Mouse (Mus musculus) fat pad, adult 2 months (tissue): Measurements from ENCODE around the gene Bcl2l15.
A peak's percentile ranks its signal among the peaks of the same experiment; 100 is the strongest.
"Not testable (repeated sequence)": the region's sequence is repeated elsewhere in the genome, so short reads cannot be mapped to it uniquely, and the experiment has no call there.

Experiments used
- DNase-seq: peaks from one replicate; pipeline ENCODE4 v3.0.0-alpha.2; 2011; ENCODE audit warnings: low read depth, low spot score; ENCODE audit errors: extremely low read depth

Gene Bcl2l15

DNA sequence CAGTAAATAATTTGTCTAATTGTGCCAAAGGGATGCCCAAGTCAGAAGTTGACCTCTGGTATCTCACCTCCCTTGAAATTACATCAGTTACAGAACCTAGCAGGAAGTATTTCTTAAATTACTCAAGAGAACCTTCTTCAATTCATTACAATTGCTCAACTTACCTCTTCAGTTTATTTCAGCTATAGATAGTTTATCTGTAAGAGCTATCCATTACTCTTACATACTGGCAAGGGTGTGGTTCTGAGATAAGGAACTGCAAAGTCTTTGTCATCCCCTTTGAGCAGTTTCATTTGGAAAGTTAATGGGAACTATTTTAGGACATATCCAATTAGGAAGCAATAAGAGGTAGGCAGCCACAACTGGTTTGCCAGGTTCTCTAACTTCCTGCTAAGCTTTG, at the start of gene Bcl2l15:
TSS of gene Bcl2l15 (plus strand) at position 176 of the 400 bp plus-strand sequence.
- no peak for DNase-seq

DNA sequence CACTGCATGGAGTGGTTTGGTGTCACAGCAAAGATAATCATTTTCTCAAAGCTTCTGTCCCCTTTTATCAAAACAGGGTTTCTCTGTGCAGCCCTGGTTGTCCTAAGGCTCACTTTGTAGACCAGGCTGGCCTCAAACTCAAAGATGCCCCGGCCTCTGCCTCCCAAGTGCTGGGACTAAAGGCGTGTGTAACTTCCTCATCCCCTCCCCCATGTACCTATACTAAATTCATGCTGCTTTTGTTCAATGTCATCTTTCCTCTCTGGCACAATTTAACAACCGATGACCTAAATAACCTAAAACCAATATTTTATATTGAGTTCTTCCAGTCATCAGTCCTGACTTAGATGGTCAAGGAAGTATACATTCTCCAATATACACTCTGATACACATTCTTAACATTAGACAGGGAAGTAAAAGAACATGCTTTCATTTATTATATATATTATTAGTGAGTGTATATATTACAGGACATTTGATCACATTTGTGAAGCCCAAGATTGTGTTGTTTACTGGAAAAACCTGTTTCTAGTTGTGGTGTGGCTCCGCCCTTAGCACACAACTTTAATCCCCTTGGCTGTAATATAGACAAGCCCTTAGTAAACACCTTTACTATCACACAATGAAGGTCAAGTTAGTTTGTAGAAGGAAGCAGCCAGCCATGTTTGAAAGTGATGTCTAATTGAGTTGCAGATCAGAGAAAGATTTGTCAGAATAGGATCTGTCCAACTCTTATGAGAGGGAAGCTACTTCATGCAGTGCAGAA, 49.4 kb upstream of the Bcl2l15 start:
- no peak for DNase-seq

DNA sequence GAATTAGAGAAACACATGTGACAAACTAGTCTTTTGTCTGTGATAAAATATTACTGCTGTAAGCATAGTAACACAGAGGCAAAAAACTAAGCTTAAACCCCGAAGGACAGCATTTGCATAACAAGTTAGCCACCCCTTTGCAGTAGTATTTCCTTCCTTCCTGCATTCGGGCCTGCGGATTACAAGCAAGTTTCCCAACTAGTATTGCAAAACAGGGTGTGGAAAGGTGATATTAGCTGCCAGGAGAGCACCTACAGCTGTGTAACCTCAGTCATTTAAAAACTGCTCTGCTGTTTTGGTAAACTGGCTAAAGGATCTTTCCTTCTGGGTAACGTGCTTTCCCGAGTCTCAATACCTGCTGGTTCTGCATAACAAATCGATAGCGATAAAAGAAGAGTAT, 45.2 kb upstream of the Bcl2l15 start:
- DNase-seq, result peak; percentile 84

DNA sequence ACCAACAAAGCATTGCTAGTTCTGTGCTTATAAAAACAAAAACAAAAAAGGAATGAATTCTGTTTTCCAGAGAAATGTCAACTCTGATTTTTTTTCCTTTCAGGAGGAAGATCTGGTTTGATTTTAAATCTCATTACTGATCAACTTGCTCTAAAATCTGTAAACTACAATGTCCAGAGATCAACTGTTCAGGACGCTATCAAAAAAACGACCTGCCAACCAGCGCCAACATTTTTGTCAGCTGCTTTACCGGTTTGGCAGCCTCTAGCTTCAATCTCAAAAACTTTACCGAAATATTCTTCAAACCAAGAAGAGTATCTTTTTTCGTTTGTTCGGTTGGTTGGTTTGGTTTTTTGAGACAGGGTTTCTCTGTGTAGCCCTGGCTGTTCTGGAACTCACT, 43.3 kb upstream of the Bcl2l15 start:
- DNase-seq, result no peak

DNA sequence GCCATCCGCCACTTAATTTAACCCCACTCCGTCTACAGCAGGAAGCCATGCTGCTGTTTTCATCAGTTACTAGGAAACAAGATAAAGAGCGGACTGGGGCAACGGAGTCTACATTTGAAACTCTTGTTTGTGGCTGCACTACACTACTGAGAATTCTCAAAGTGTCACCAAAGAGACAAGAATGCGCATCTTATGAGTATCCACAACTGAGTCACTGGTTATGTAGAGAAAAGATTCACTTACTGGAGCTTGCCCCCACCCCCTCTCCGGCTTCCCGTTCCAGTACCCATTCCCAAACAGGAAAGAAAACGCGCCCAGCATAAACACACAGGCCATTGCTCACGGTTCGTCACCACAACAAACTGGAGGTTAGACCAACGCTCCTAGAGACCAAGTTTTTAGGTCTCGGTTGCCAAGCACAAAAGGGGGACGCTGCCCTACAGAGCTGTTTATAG, 42.5 kb upstream of the Bcl2l15 start:
- no peak for DNase-seq

DNA sequence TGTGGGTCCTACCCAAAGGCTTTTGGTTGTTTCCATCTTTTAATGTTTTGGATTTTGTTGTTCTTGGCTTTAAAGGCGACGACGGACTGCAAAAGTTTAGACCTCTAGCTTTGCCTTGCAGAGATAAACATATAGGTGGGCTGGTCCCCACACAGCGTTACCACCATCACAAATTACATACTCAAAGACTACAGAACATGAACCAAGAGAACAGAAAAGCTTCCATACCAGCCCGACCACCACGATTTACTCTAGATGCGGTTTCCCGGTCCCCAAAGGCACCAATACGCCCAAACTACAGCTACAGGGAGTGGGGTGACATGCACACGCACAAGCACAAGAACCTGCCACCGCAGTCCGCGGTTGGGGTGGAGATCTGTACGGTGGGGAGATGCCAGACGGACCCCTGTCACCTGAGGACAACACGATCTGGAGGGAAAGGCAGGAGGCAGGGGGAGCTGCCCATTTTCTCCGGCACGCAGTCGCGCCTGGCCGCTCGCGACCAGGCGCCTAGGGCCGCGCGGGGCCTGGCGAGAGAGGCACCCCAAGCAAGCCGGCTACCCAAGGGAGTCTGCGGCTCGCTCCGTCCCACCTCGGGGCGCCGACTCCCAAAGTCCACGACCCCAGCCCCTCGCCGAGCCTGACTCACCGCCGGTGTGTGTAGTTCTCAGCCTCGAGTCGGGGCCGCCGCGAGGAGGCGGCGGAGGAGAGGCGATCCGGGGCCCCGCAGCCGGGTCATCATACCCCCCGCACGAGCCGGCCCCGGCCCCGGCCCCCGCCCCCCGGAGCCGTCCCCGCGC, 41.9 kb upstream of the Bcl2l15 start:
- no peak for DNase-seq

DNA sequence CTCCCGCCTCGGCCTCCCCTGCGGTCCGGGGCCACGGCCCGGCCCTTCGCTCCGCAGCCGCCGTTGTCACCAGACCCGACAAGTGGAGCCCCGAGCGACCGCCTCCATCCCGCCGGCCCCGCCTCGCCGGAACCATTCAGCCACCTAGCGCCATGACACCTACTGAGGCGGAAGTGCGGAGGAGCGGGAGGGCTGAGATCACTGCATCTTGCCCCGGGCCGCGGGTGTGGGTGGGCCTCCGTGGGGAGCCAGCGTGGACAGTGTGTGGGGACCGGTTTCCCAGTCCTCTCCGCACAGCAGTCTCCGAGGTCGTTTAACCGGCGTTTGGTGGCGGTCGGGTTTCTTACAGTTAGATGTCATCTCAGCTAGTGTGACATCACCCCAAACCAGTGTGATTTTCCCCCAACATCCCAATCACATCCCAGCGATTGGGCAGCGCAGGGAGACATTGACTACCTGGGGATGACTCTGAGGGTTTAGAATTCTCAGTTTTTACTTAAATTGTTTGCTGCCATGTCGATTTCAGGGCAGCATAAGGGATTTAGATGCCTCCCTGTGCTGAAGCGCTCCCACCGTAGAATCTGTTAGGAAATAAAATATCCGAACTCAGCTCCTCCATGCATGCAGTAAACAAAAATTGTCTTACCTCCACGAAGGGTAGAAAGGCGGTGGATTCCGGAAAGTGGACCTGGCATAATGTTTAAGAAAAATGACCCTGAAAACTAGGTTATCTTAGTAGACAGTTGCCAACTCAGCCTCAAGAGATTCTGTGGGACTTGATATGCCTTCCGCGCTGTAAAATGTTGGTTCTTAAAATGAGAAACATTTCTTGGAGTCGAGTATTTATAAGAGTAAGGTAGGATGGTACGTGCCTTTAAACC, 40.9 kb upstream of the Bcl2l15 start, which contains the start of gene Hipk1:
TSS of gene Hipk1 (minus strand) at position 334 of the 881 bp plus-strand sequence.
- no peak for DNase-seq

DNA sequence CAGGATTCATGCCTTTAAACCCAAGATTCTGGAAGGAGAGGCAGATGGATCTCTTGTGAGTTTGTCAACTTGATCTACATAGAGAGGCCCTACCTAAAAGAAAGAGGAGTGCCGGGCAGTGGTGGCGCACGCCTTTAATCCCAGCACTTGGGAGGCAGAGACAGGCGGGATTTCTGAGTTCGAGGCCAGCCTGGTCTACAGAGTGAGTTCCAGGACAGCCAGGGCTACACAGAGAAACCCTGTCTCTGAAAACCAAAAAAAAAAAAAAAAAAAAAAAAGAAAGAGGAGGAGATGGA, 40.3 kb upstream of the Bcl2l15 start:
- DNase-seq, result not testable (repeated sequence)

DNA sequence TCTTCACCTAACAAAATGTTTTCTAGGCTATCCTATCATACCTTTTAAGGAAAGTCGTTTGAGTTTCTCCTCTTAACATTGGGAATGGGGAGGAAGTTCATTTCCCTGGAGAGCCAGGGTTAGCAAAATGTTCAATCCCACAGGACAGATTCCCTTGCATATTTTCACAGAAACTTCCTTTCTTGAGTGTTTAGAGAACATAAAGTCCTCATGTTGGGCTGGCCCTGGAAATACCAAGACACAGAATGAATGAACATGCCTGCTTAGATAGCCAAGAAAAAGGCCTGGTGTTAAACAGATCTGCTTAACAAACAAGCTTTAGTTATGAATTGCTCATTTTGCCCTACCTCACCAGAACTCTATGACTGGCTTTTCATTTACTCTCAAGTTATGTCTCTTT, 39.8 kb upstream of the Bcl2l15 start:
- DNase-seq, result no peak

DNA sequence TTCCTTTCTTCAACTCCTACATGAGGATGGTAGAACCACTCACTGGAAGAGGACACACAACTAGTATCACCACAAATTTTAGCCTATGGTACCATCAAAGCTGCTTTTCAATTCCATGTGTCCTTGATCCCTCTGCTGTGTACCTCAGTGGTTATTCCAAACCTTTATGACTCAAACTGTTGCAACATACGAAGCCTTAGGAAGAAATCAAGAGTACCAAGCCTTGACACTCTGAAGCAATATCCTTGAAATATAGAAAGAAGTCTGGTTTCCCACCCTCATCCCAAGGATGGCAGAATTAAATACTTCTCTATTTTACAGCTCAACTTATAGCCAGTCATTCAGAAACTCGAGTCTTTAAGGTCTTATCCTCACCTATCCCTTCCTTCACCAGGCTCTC, 36.0 kb upstream of the Bcl2l15 start:
- no peak for DNase-seq

DNA sequence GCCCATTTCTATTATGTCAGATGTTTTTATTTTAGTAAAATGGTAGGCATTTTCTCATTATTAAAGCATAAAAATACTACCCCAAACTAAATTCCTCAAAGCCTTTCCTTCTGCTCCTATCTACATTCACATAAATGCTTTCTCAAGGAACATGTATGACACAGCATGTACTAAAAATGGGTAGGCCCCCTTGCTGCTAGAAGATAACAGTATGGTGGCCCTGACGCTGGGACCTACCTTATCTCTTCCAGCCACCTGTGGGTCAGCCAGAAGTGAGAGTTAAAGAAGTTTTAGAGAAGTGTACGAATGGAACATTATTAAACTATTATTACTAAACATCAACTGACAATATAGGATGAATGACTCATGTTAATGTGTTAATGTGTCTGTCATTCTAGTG, 32.9 kb upstream of the Bcl2l15 start:
- DNase-seq, result no peak

DNA sequence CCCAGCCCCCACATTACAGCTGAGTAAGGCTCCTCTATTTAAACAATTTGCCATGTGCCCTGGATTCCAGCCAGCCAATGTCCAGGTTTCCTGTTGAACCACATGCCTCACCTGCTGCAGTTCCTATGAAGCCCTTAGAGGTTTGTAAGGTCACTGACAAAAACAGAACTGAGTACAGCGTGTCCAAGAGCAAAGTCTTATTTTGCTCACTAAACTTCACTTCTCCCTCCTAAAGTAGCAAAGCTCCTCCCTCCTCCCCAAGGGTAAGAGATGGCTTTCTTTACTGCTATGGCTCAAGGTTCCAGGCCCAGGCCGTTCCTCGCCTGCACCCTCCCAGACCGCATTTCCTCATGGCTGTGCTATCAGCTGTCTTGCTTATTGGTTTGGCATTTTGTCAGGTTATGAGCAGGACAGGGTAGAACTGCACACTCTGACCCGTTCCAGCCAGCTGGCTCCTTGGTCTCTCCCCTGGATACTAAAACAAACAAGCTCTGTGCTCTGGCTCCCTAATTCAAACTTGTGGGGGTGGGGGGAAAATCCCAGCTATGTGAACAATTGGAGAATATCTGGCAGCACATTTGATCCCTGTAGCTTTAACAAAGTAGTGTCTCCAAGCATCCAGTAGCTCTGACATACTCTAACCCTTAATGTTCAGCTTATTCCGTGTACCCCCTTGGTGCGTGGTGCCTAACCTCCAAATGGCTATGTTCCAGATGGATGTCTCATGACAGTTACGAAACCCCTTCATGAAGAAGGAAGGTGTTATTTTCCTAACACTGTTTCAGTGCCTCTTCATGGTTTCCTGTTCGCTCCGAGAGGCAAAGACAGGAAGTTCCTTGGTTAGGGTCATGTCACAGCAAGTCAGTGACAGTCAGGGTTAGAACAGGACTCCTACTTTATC, 30.5 kb upstream of the Bcl2l15 start:
- DNase-seq, result peak; percentile 98

DNA sequence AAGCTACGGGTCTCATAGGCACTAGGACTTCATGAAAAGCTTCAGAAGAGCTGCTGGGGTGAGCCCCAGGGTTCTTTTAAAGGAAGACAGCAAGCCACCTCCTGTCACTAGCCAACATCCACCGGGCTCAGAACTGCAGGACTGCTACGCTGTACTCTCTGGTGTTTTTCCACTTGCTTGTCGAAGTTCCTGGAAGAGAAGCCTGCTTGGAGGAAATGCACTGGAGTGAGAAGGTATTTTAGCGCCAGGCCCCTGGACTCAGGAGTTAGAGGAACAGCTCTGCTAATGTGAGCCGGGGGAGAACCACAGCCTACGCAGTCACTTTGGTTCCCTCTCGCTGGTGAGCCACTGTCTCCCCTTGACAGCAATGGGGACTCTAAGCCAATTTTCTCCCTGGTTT, 29.5 kb upstream of the Bcl2l15 start:
- no peak for DNase-seq

DNA sequence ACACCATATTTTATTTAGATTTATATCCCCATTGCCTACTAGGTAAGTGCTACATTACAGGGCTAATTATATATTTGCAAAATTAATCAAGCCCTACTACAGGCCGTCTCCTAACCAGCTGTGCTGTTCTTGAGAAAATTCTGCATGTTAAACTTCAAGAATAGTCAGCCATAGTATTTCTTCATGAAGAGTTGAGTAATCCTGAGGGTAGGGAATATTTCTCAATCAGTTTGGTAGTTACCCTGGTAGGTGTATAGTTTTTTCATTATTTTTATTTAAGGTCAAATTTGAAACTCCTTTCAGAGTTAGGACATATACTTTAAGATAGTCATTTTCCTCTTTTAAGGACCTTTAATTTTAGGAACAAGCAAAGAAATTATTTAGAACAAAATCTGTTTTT, 26.7 kb upstream of the Bcl2l15 start:
- no peak for DNase-seq

DNA sequence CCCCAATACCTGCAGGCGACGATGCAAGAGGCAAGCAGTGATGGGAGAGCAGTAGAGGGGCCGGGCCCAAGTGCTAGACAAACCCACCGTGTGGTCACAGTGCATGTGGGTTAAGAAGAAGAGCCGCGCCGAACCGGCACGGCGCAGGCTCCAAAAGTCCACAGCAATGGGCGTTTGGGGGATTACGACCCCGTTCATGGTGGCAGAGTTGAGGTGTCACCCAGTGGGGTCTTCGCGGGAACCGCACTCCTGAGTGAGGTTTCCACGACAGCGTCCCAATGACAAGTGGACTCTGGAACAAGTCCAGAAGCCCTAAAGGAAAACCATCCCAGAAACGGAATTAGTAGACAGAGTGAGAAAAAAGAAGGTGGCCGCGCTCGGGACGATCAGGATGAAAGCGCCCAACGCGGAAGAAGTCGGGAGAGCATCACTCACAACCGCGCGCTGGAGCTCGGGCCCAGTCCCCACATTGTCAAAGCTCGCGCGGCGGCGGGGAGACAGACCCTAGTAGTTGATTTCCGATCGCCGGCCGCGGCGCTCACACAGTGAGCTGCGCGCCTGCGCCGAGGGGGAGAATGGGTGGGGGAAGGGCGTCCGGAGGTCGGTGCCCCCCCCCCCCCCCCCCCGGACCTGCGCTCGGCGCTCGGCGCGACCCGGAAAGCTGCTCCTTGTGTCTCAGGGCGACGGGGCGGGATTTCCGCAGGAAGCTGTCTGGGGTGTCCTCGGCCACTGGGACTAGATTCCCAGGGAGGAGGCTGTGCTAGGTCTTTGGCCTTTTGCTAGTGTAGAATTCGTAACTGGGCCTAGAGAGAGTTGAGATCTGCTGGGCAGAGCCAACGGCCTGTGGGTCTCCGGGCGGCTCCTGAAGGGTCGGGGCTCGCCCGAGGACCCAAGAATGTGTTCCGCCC, 23.3 kb upstream of the Bcl2l15 start, which contains the start of the genes Dclre1b, Ap4b1 and Gm43064:
TSS of gene Dclre1b (minus strand) at position 554 of the 908 bp plus-strand sequence.
TSS of gene Ap4b1 (plus strand) at position 630 of the 908 bp plus-strand sequence.
TSS of gene Gm43064 (plus strand) at position 683 of the 908 bp plus-strand sequence.
- DNase-seq, result no peak

DNA sequence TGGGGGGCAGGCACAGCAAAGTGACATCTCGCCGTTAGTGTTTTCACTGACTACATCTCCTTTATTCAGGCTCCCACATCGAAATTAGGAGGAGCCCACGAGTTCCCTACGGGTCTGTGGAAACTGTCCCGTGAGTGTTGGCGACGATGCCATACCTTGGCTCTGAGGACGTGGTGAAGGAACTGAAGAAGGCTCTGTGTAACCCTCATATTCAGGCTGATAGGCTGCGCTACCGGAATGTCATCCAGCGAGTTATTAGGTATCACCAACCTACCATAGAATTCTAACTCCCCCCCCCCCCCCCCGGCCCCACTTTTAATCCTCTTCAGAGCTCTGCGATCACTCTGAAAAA, 22.6 kb upstream of the Bcl2l15 start:
- DNase-seq, result no peak

DNA sequence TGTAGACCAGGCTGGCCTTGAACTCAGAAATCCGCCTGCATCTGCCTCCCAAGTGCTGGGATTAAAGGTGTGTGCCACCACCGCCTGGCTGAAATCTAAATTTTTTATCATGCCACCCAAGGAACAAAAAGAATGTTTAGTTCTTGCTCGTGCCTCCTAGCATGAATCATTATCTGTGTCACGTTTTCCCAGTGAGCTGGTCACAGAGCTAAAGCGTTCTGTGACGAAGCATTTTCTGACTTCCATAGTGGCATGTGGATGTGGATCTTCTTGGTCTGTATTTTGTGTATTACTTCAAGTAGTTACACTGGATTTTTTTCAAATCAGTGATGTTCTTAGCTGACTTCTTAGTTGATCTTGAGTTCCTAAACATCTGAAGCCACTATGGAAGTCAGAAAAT, 21.4 kb upstream of the Bcl2l15 start:
- DNase-seq, result no peak

DNA sequence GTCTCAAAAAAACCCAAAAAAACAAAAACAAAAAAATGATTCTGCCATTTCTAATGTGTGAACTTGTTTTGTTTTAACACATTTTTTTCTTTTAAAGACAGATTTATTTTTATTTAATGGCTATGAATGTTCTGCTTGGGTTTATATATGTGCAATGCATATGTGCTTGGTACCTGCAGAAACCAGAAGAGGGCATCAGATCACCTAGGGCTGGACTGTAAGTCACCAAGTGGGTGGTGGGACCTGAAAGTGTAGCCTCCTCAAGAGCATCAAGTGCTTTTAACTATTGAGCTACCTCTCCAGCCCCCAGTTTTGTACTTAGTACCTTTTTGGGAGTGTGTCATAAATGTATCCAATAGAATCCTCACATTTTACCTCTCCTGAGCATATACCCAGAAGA, 4.9 kb upstream of the Bcl2l15 start:
- no peak for DNase-seq

DNA sequence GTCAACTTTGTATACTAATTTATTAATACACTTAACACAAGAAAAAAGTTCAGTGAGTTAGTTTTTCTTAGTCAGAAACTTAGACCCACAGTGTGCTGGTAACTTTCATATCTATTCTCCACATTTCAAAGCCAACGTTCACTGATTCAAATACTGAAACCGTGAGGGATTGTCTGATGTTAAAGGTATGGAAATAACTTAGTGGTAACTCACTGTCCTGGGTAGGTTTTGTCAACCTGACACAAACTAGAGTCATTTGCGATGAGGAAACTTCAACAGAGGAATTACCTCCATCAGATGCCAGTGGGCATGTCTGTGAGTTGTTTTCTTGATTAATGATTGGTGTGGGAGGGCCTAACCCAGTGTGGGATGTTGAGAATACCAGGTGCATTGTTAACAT, 3.4 kb upstream of the Bcl2l15 start:
- no peak for DNase-seq
